Mouse (Mus musculus): ENCODE data around the gene Olig2.
"Not testable (repeated sequence)": the region's sequence is repeated elsewhere in the genome, so short reads cannot be mapped to it uniquely, and the experiment has no call there.

Olig2 gene

GRCm38 (mm10) chr16:91226883-91227759, 1.9 kb downstream of the Olig2 start:
- DNase-seq = no peak

DNA sequence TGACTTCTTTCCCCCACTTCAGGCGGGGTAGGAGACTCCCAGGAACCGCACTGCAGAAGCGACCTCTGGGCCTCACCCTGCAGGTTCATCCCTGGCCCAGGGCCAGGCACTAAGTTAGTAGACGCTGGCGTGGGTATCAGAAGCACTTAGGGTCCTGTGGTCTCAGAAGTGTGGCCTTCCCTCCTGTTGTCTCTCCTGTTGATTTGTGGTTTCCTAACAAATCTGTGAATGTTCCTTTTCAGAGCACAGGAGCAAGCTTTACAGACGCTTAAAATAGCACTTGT, 2.4 kb downstream of the Olig2 start:
- DNase-seq = no peak

- DNase-seq = no peak
These were observed 3.2 kb downstream of the Olig2 start for GRCm38 (mm10) chr16:91228238-91229071.

DNA sequence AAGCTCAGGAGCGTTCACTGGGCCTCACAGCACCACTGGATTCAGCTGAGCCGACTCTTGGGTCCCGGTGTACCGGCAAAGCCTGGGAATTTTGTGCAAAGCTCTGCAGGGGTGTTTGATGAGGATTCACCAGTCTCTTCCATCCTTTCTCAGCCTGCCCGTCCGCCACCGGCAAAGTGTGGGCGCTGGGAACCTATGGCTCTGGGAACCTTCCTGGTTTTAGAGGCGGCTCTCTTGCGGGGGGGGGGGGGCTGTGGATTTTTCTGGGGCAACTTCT, 3.8 kb downstream of the Olig2 start:
- DNase-seq = no peak

DNA sequence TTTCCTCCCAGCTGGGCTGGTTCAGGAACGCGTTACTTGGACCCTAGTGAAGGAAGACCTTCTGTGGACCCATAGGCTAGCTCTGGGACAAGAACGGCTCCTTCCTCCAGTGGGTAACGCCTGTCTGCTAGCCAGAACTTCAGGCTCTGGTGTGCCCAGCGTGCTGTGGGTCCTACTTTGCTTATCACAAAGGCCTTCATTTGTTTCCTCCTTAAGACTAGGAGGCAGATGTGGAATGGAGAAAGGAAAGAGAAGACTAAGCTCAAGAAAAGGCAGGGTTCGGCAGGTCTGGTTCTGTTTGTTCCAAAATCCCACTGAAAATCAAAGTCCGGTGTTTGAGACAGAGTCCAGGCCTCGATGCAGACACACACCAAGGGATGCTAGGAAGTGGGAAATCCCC, 4.4 kb downstream of the Olig2 start:
- no peak for DNase-seq

GRCm38 (mm10) chr16:91231781-91232469, 6.7 kb downstream of the Olig2 start:
- DNase-seq = no peak

DNA sequence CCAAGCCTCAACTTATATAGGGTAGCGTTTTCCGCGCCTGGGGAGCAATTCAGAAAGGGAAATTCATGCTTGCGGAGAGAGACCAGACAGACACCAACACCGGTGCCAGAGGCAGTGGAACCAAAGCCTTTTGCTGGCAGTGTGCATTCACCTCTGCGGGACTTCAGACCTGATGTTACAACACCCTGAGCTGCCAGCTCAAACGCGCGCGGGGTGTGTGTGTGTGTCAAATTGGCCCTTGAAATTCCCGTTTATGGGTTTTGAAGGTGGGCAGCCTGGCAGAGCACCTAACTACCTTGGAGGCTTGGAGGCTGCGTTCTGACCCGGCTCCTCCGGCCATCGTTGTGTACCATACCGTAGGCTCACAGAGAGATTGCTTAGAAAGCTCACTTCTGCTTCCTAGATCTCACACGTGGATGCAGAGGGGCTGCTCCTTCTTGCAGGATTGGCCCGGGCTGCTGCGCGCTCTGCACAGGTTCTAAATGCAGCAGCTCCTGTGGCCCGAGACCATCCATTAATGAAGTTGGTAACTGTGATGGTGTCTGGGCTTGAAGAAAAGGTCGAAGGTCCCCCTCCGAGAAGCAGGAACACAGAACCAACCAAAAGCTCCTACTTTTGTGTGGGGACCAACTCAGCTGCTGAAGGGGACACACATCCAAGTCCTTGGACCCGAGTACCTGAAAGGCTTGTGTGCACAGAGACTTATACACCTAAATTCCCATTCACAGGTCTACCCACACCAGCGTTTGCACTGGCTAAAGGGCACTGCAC, 7.4 kb downstream of the Olig2 start:
- DNase-seq = no peak

DNA sequence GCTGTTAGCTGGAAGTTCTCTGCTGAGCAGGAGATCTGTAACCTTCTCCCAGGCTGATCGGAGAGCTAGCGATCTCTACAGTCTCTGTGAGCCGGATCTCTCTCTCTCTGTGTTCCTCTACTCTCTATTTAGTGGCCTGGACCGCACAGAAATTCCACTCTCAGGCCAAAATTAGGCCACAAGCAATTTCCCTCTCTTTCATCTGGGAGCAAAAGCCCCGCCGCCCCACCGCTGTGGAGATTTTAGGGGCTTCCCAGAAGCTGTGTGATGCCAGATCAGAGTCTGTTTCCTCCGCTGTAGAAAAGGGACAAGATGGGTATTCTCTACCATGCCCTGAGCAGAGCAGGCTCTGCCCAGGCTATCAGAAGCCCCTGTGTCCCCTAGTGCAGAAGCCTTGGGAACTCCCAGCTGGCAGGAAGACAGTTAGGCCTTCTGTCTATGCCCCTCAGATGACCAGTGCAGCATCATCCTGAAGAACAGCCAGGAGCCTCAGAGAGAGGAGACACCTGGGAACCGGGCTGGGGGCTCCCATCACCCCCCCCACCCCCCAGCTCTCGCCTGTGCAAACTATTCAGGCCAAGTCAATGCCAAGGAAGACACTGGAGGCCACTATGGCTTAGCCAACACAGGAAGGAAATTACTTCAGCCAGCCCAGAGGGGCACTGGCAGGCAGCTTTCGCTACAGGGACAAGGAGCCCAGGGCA, 8.1 kb downstream of the Olig2 start:
- no peak for DNase-seq

DNA sequence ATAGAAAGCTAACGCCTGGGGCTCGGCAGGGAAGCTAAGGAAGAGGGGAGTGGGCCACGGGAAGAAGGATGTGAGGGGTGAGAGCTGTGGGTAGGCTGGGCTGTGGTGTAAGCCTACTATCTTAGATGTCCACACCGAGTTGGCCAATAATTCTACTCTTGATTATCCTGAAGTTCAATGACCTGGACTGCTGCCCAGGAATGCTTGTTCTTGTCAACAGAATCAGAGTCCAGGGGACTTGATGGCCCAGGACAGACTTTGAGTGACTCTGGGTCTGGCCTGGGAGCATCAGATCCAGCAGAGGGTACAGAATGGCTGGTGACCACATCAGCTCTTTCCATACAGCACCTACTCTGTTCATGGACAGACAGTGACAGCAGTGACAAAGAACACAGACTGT, 13.8 kb downstream of the Olig2 start:
- no peak for DNase-seq

- no peak for DNase-seq
These were observed 21.0 kb downstream of the Olig2 start for GRCm38 (mm10) chr16:91246292-91246691.

- not testable (repeated sequence) for DNase-seq
These were observed 30.3 kb downstream of the Olig2 start for GRCm38 (mm10) chr16:91255419-91256164.

DNA sequence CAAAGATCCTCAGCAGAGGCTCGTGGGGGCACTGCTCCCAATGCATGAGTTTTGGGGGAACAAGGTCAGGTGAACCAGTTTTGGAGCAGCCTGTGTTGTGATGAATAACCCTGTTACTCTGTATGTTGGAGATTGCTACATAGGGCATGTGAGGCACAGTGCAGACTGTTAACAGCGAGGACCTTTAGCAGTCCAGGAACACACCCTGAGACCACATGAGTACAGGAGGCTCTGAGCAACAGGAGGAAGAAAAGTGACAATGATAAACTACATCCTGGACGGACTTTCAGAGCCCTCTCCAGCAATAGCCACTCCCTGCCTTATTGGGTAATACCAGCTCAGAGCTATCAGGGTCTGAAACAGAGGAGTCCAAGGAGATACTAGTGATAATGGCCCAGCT, 33.7 kb downstream of the Olig2 start:
- DNase-seq = no peak

GRCm38 (mm10) chr16:91260861-91261260, 35.6 kb downstream of the Olig2 start:
- DNase-seq = no peak

- no peak for DNase-seq
These were observed 37.4 kb downstream of the Olig2 start for GRCm38 (mm10) chr16:91262467-91263220.

- no peak for DNase-seq
These were observed 40.7 kb downstream of the Olig2 start for GRCm38 (mm10) chr16:91265972-91266371.

DNA sequence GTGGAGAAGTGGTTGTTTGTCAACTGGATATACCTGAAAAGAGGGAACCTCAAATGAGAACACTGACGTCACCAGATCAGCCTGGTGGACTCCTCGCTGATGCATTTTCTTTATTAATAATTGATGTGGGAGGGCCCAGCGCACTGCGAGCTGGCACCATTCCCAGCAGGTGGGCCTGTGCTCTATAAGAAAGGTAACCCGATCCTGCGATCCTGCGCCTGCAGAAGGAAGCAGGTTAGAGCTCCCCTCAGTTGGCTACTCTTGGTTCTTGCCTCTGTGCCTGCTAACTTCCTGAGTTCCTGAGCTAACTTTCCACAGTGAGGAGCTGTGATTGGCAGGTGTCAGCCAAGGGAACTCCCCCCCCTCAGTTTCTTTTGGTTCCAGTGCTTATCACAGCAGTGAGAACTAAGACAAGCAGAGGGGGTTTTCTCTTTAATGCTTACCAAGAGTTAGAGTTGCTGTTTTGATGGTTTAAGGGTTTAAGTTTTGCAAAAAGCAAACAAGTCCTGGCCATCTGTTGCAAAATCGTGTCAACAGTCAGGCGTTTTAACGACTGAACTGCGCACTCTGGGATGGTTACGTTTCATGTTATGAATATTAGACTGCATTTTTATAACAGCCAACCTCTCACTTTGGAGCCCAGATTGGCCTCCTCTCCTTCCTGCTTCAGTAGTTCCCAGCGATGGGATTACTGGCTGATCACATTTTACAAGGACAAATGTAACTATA, 43.6 kb downstream of the Olig2 start:
- DNase-seq = no peak

DNA sequence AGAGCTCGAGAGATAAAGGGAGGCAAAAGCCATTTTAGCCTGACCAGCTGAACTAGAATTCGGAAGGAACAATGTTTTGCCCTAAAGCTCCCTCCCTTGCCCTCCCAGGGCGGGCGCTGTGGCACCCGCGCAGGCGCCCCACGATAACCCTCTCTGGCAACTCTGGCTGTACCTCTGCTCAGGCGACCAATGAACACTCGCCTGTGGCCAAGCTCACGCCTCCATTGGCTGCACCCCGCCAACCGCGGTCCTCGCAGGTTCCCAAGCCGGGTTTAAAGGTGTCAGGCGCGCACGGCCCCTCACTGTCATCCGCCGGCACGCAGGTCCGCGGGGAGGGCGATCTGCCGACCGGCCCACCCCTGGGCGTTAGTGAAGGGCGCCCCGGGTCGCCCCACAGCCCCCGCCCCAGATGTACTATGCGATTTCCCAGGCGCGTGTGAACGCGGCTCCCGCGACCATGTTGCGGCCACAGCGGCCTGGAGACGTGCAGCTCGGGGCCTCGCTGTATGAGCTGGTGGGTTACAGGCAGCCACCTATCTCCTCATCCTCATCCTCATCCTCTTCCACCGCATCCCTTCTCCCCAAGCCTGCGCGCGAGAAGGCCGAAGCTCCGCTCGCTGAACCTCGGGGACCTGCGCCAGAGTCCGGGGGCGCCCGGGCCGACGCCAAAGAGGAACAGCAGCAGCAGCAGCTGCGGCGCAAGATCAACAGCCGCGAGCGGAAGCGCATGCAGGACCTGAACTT, 44.4 kb downstream of the Olig2 start, which contains the start of gene Olig1:
Gene Olig1, plus strand, starts transcription at position 305 of the 744 bp plus-strand sequence.
- DNase-seq = peak; percentile 12 to 44

DNA sequence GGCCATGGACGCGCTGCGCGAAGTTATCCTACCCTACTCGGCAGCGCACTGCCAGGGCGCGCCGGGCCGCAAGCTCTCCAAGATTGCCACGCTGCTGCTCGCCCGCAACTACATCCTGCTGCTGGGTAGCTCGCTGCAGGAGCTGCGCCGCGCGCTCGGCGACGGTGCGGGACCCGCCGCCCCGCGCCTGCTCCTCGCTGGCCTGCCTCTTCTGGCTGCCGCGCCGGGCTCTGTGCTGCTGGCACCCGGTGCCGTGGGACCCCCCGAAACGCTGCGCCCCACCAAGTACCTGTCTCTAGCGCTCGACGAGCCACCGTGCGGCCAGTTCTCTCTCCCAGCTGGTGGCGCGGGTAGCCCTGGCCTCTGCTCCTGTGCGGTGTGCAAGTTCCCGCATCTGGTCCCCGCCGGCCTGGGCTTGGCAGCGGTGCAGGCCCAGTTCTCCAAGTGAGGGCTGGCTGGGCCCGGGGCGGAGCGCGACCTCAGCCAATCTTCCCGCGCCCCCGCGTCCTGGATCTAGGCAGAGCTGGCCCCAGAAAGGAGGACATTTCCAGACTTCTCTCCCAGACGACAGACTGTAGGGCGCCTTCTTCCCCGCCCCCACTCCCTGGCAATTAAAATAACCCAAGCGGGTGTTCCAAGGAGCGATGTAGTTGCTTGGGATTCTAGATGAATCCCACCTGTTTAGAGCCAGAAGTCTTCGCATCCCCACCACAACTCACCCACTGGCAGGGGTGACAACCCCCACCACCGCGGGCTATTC, 45.1 kb downstream of the Olig2 start:
- DNase-seq = peak in 1 of 2 experiments; percentile 25

Data from lung, postnatal 4 days (tissue).